In genomic region chr7:57331211-57331610, GRCm38 (mm10) we compare ENCODE assay signal across 19 mouse cellular contexts. TPM values are rescaled to one million over a fixed set of nuclear protein-coding genes. Genes with fewer than 3 reads are reported as not detected.
"Had no signal": no experiment of that assay in that cellular context is flagged by ENCODE, and none has a peak within 500 bp of the region (broad histone marks: within the 10 kb centered on the region; RNA-seq: fewer than 3 reads in every experiment).

No protein-coding gene starts in this region.

- H3K36me3 ChIP-seq: liver, embryonic 13.5 days; midbrain, embryonic 15.5 days; neural tube, embryonic 12.5 days; neural tube, embryonic 15.5 days had no signal

- H3K27ac ChIP-seq: left cerebral cortex, adult 2 months; liver, embryonic 13.5 days; midbrain, embryonic 15.5 days; neural tube, embryonic 12.5 days; neural tube, embryonic 15.5 days; stomach, postnatal 0 days had no signal

- H3K4me1 ChIP-seq: liver, embryonic 13.5 days; midbrain, embryonic 15.5 days; neural tube, embryonic 12.5 days; neural tube, embryonic 15.5 days had no signal

- H3K4me3 ChIP-seq: left cerebral cortex, adult 2 months; liver, embryonic 13.5 days; midbrain, embryonic 15.5 days; neural tube, embryonic 12.5 days; neural tube, embryonic 15.5 days had no signal

- DNase-seq: kidney, postnatal 10 days; kidney, postnatal 36 days; layer of hippocampus, postnatal 36 days; liver, embryonic 13.5 days; lung, adult 2 months; lung, postnatal 14 days; lung, postnatal 4 days; right cerebral cortex, adult 18-20 months; right cerebral cortex, postnatal 14 days; right cerebral cortex, postnatal 4 days; thymus, postnatal 25 days had no signal

- H3K27me3 ChIP-seq: liver, embryonic 13.5 days; midbrain, embryonic 15.5 days; neural tube, embryonic 12.5 days; neural tube, embryonic 15.5 days had no signal

RNA-seq across cellular contexts. Expression of gene Gabrg3, which starts 55.8 kb away (rescaled TPM):
- total RNA-seq: liver, adult 2 months; megakaryocyte progenitor cell, adult 5-6 weeks; megakaryocyte-erythroid progenitor cell, adult 5-6 weeks had no signal
- polyA plus RNA-seq: liver, adult 2 months; lung, adult 2 months had no signal
